Mouse (Mus musculus): Measurements from ENCODE around the gene 1700018F24Rik.
"Not testable (repeated sequence)": the region's sequence is repeated elsewhere in the genome, so short reads cannot be mapped to it uniquely, and the experiment has no call there.

The 1700018F24Rik gene

DNA sequence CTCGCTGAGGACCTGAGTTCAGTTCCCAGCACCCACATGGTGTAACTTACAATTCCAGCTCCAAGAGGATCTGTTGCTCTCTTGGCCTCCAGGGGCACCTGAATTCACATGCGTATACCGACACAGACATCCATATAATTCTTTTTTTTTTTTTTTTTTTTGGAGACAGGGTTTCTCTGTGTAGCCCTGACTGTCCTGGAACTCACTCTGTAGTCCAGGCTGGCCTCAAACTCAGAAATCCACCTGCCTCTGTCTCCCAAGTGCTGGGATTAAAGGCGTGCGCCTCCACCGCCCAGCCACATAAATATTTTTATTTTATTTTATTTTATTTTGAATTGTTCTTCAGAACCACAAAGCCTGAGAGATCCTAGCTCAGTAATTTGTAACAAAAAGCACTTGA is 40.4 kb downstream of the 1700018F24Rik start:
- not testable (repeated sequence) for DNase-seq

DNA sequence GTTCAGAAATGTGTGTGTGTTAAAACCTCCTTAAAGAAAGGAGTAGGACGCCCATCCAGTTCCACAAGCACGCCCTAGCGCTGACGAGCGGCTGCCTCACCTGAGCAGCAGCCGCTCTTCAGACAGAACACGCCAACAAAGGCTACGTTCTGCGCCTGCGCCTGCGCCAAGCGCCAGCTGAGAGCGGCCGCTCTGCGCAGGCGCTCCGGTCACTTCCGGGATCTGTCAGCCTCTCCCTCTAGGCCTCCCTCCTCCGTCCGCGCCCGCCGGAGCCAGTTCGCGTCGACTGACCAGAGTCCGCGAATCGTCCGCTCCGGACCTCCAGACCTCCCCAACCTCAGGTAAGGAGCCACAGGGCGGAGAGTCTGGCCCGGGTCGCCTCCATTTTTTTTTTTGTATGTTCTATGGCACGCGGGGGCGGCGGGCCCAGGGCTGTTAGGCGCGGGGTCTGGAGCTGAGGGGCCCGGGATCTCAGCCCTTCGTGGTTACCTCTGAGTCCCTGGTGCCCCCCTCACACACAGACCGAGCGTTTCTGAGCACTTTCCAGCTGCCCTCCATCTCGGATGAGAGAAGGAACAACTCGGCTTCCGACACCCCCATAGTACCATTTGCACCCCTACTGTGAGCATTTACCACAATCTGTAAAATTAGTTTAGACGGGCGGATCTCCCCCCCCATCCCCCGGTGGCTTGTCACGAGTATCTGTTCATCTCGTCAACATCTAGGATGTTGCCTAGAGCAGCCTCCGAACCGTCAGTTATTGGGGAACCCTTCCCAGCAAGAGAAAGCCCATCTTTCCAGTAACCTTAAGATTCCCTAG is 41.1 kb downstream of the 1700018F24Rik start, which contains the start of the genes Arpc1a and Kpna7:
TSS of gene Arpc1a (plus strand) at position 199 of the 820 bp plus-strand sequence.
TSS of gene Kpna7 (minus strand) at position 399 of the 820 bp plus-strand sequence.
- DNase-seq = peak; percentile 90

DNA sequence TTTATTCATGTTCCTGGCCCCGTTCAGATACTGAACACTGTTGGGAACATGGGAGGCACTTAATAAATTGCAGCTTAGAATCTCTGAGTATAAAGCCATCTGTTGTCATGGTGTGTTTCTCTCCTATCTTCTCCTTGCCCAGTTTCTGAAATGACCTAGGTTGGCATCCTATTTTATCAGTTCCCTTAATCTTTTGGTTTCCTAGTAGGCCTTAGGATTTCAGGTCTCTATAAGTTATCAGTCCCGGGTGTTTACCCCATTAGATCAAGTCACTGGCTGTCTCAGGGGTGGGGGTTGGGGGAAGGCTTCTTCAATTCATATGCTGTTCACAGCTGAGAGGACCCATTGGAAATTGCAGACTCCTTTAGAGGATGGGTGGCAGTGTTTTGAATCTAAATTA is 42.0 kb downstream of the 1700018F24Rik start:
- no peak for DNase-seq

DNA sequence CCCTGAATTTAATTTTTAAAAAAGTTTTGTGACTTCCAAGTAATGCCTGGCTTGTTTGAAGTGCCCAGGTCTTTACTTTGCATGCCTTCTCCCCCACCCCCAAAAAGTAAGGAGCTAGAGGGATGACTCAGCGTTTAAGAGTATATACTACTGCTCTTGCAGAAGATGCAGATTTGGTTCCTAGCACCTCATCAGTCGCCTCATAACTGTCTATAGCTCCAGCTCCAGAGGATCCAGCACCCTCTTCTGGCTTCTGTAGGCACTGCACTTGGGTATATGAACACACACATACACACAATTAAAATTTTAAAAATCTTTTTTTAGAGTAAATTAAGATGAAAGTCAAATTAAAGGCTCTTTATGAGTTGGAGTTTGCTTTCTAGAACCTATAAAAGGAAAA is 45.4 kb downstream of the 1700018F24Rik start:
- DNase-seq = no peak

DNA sequence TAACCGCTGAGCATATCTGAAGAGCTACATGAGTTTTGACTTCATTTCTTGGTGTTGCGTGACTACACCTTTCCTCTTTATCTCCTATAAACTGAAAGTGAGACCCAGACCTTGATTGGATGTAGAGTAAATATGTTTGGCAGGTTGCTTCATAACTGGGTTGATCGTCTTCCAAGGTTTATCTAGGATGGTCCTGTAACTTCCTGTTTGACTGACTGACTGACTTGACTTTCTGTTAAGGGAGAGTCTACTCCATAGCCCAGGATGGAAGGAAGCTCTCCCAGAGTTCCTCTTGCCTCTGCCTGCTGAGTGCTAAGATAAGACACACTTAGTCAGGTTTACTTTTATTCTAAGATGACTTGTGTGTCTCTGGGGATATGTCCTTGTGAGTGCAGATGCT is 47.1 kb downstream of the 1700018F24Rik start:
- no peak for DNase-seq
